ENCODE assay signal across 11 mouse cellular contexts in genomic region chr4:115855609-115856008, GRCm38 (mm10). TPM values are rescaled to one million over a fixed set of nuclear protein-coding genes. Genes with fewer than 3 reads are reported as not detected.
A peak's percentile ranks its signal among the peaks of the same experiment; 100 is the strongest.
DNase-seq lines count a peak whose midpoint lies in the region; ATAC-seq and TF ChIP-seq lines count a peak whose summit lies in the region.
"Had no signal": no experiment of that assay in that cellular context is flagged by ENCODE, and none has a peak within 500 bp of the region (broad histone marks: within the 10 kb centered on the region; RNA-seq: fewer than 3 reads in every experiment).

No protein-coding gene starts in this region.

- H3K27ac ChIP-seq in forebrain, embryonic 12.5 days, result 0 out of 2 replicates have a peak overlapping the region, but pooled peaks have one; percentile 44
- H3K27ac ChIP-seq in forebrain, embryonic 13.5 days, result no peak overlapping the region
- peak overlapping the region; percentile 88 for H3K27ac ChIP-seq in liver, embryonic 14.5 days
- H3K27ac ChIP-seq in neural tube, embryonic 15.5 days (replicated peaks), result peak overlapping the region; percentile 46; the same call in 1 of the 2 replicates
- H3K27ac ChIP-seq in kidney, embryonic 16.5 days (ENCODE audit: low read length), result no peak overlapping the region

- H3K27me3 ChIP-seq in forebrain, embryonic 12.5 days, result no peaks in the 10 kb centered on the region
- H3K27me3 ChIP-seq in forebrain, embryonic 13.5 days, result no peaks in the 10 kb centered on the region
- H3K27me3 ChIP-seq in liver, embryonic 14.5 days (ENCODE audit: control insufficient read depth, insufficient read depth, low read length), result no peaks in the 10 kb centered on the region
- H3K27me3 ChIP-seq in neural tube, embryonic 15.5 days (replicated peaks), result no peaks in the 10 kb centered on the region
- H3K27me3 ChIP-seq in kidney, embryonic 16.5 days (ENCODE audit: insufficient read depth, low read length), result no peaks in the 10 kb centered on the region

- no peak overlapping the region for H3K4me3 ChIP-seq in forebrain, embryonic 12.5 days (replicated peaks)
- no peak overlapping the region for H3K4me3 ChIP-seq in forebrain, embryonic 13.5 days
- no peak overlapping the region for H3K4me3 ChIP-seq in liver, embryonic 14.5 days (ENCODE audit: insufficient read depth in 1 of 2, low read depth in 2 of 2, low read length in 2 of 2)
- H3K4me3 ChIP-seq in neural tube, embryonic 15.5 days (replicated peaks), result no peak overlapping the region
- H3K4me3 ChIP-seq in kidney, embryonic 16.5 days (ENCODE audit: low read length), result no peak overlapping the region

- H3K36me3 ChIP-seq in forebrain, embryonic 12.5 days (replicated peaks), result peaks cover 46% of the 10 kb centered on the region
- peaks cover 42% of the 10 kb centered on the region for H3K36me3 ChIP-seq in forebrain, embryonic 13.5 days (ENCODE audit: poor library complexity, severe bottlenecking)
- peaks cover 61% of the 10 kb centered on the region for H3K36me3 ChIP-seq in liver, embryonic 14.5 days (replicated peaks; ENCODE audit: control insufficient read depth, insufficient read depth, low read depth)
- H3K36me3 ChIP-seq in neural tube, embryonic 15.5 days, result peaks cover 16% of the 10 kb centered on the region; the same call in 1 of the 2 replicates
- H3K36me3 ChIP-seq in kidney, embryonic 16.5 days (ENCODE audit: insufficient read depth, low read length), result peaks cover 30% of the 10 kb centered on the region

- 76% methylated on average over 4 of the region's 4 CpGs for whole genome bisulfite sequencing in forebrain, embryonic 12.5 days
- WGBS in forebrain, embryonic 13.5 days, result 48% methylated on average over 4 of the region's 4 CpGs
- WGBS in liver, embryonic 14.5 days (ENCODE audit: insufficient replicate concordance), result 78% methylated on average over 4 of the region's 4 CpGs
- 33% methylated on average over 4 of the region's 4 CpGs for WGBS in neural tube, embryonic 15.5 days
- WGBS in kidney, embryonic 16.5 days, result 70% methylated on average over 4 of the region's 4 CpGs

- no peak for TF ChIP-seq EP300 in liver, embryonic 14.5 days (IDR thresholded peaks at IDR 0.05; ENCODE audit: low read depth)

- no peak for ATAC-seq in forebrain, embryonic 12.5 days (ENCODE audit: low FRiP score)
- no peak for ATAC-seq in forebrain, embryonic 13.5 days
- no peak for ATAC-seq in liver, embryonic 14.5 days (ENCODE audit: insufficient read depth)
- ATAC-seq in neural tube, embryonic 15.5 days (ENCODE audit: low FRiP score), result peak; percentile 53; the same call in 1 of the 2 replicates
- ATAC-seq in kidney, embryonic 16.5 days (ENCODE audit: low FRiP score, low TSS enrichment), result no peak

- peaks cover 25% of the 10 kb centered on the region for H3K4me1 ChIP-seq in forebrain, embryonic 12.5 days
- peaks cover 22% of the 10 kb centered on the region for H3K4me1 ChIP-seq in forebrain, embryonic 13.5 days
- H3K4me1 ChIP-seq in liver, embryonic 14.5 days (replicated peaks; ENCODE audit: control insufficient read depth in 2 of 2, insufficient read depth in 2 of 2, low read length in 1 of 2), result peaks cover 41 to 62% of the 10 kb centered on the region in 2 experiments
- H3K4me1 ChIP-seq in neural tube, embryonic 15.5 days, result peaks cover 24% of the 10 kb centered on the region
- H3K4me1 ChIP-seq in kidney, embryonic 16.5 days (ENCODE audit: insufficient read depth, low read length), result no peaks in the 10 kb centered on the region

- no peaks in the 10 kb centered on the region for H3K9me3 ChIP-seq in forebrain, embryonic 12.5 days
- H3K9me3 ChIP-seq in forebrain, embryonic 13.5 days (replicated peaks), result no peaks in the 10 kb centered on the region
- H3K9me3 ChIP-seq in liver, embryonic 14.5 days (ENCODE audit: control insufficient read depth, low read length), result no peaks in the 10 kb centered on the region
- no peaks in the 10 kb centered on the region for H3K9me3 ChIP-seq in neural tube, embryonic 15.5 days (replicated peaks)
- H3K9me3 ChIP-seq in kidney, embryonic 16.5 days (ENCODE audit: low read length), result no peaks in the 10 kb centered on the region

- DNase-seq in right cerebral cortex, adult 18-20 months, result peak; percentile 25
- DNase-seq in right cerebral cortex, postnatal 36 days (ENCODE audit: low spot score in 2 of 2), result no peak
- no peak for DNase-seq in liver, embryonic 14.5 days (ENCODE audit: low read depth in 3 of 3, low spot score in 3 of 3)
- DNase-seq in thymus, postnatal 0 days (ENCODE audit: low spot score), result no peak

- no peak overlapping the region for H3K4me2 ChIP-seq in forebrain, embryonic 12.5 days
- H3K4me2 ChIP-seq in forebrain, embryonic 13.5 days, result no peak overlapping the region
- H3K4me2 ChIP-seq in liver, embryonic 14.5 days (ENCODE audit: low read depth), result peak overlapping the region; percentile 65
- H3K4me2 ChIP-seq in neural tube, embryonic 15.5 days, result no peak overlapping the region
- no peak overlapping the region for H3K4me2 ChIP-seq in kidney, embryonic 16.5 days (replicated peaks; ENCODE audit: low read depth, low read length)

- no peak for TF ChIP-seq CTCF in liver, embryonic 14.5 days (IDR thresholded peaks at IDR 0.05; ENCODE audit: low read depth)

- peak overlapping the region; percentile 17; the same call in 1 of the 2 replicates for H3K9ac ChIP-seq in forebrain, embryonic 12.5 days
- H3K9ac ChIP-seq in forebrain, embryonic 13.5 days, result no peak overlapping the region
- H3K9ac ChIP-seq in liver, embryonic 14.5 days (replicated peaks), result peak overlapping the region; percentile 49
- no peak overlapping the region for H3K9ac ChIP-seq in neural tube, embryonic 15.5 days (replicated peaks)
- H3K9ac ChIP-seq in kidney, embryonic 16.5 days (replicated peaks; ENCODE audit: low read length), result no peak overlapping the region

RNA-seq across cellular contexts. Expression of gene Mknk1, which starts 16.6 kb away (rescaled TPM):
- polyA plus RNA-seq in forebrain, embryonic 12.5 days (2016; fragmentation: Nextera tagmentation; extraction: Ambion mirVana), result 25.9 and 27.2 TPM in 2 replicates
- 21.7 and 23.0 TPM in 2 replicates for polyA plus RNA-seq in forebrain, embryonic 13.5 days (2015; fragmentation: Nextera tagmentation; extraction: Ambion mirVana)
- 29.1 and 34.8 TPM in 2 replicates for polyA plus RNA-seq in liver, embryonic 14.5 days (2012; rRNA removed)
- 21.3 and 24.7 TPM in 2 replicates for polyA plus RNA-seq in liver, embryonic 14.5 days (2014; fragmentation: Nextera tagmentation; extraction: Ambion mirVana)
- 25.3 and 30.3 TPM in 2 replicates for polyA plus RNA-seq in neural tube, embryonic 15.5 days (2015; fragmentation: Nextera tagmentation; extraction: Ambion mirVana)
- 29.9 and 31.0 TPM in 2 replicates for polyA plus RNA-seq in kidney, embryonic 16.5 days (2015; fragmentation: Nextera tagmentation; extraction: Ambion mirVana)
- 41.3 and 42.5 TPM in 2 replicates for polyA plus RNA-seq in thymus, postnatal 0 days (2015; fragmentation: Nextera tagmentation; extraction: Ambion mirVana)

RNA-seq across cellular contexts. Expression of gene Mob3c, which starts 27.7 kb away (rescaled TPM):
- polyA plus RNA-seq in forebrain, embryonic 12.5 days (2016; fragmentation: Nextera tagmentation; extraction: Ambion mirVana), result 4.2 and 4.6 TPM in 2 replicates
- 3.8 and 4.9 TPM in 2 replicates for polyA plus RNA-seq in forebrain, embryonic 13.5 days (2015; fragmentation: Nextera tagmentation; extraction: Ambion mirVana)
- 3.6 and 5.6 TPM in 2 replicates for polyA plus RNA-seq in liver, embryonic 14.5 days (2012; rRNA removed)
- polyA plus RNA-seq in liver, embryonic 14.5 days (2014; fragmentation: Nextera tagmentation; extraction: Ambion mirVana), result 4.2 and 5.0 TPM in 2 replicates
- polyA plus RNA-seq in neural tube, embryonic 15.5 days (2015; fragmentation: Nextera tagmentation; extraction: Ambion mirVana), result 8.1 and 8.4 TPM in 2 replicates
- 11.8 and 15.2 TPM in 2 replicates for polyA plus RNA-seq in kidney, embryonic 16.5 days (2015; fragmentation: Nextera tagmentation; extraction: Ambion mirVana)
- polyA plus RNA-seq in thymus, postnatal 0 days (2015; fragmentation: Nextera tagmentation; extraction: Ambion mirVana), result 8.5 and 9.4 TPM in 2 replicates

RNA-seq across cellular contexts. Expression of gene Kncn, which starts 28.6 kb away (rescaled TPM):
- not detected in 2 replicates for polyA plus RNA-seq in forebrain, embryonic 12.5 days (2016; fragmentation: Nextera tagmentation; extraction: Ambion mirVana)
- 0.09 TPM in 1 of 2 replicates, not detected in the other for polyA plus RNA-seq in forebrain, embryonic 13.5 days (2015; fragmentation: Nextera tagmentation; extraction: Ambion mirVana)
- polyA plus RNA-seq in liver, embryonic 14.5 days (2012; rRNA removed), result 0.01 TPM in 1 of 2 replicates, not detected in the other
- 0.05 TPM in 1 of 2 replicates, not detected in the other for polyA plus RNA-seq in liver, embryonic 14.5 days (2014; fragmentation: Nextera tagmentation; extraction: Ambion mirVana)
- 0.12 and 0.19 TPM in 2 replicates for polyA plus RNA-seq in neural tube, embryonic 15.5 days (2015; fragmentation: Nextera tagmentation; extraction: Ambion mirVana)
- polyA plus RNA-seq in kidney, embryonic 16.5 days (2015; fragmentation: Nextera tagmentation; extraction: Ambion mirVana), result 0.07 TPM in 1 of 2 replicates, not detected in the other
- polyA plus RNA-seq in thymus, postnatal 0 days (2015; fragmentation: Nextera tagmentation; extraction: Ambion mirVana), result not detected in 2 replicates
- polyA plus RNA-seq: large intestine, adult 2 months; small intestine, adult 2 months had no signal

RNA-seq across cellular contexts. Expression of gene 6430628N08Rik, which starts 34.9 kb away (rescaled TPM):
- polyA plus RNA-seq in forebrain, embryonic 12.5 days (2016; fragmentation: Nextera tagmentation; extraction: Ambion mirVana), result not detected in 2 replicates
- polyA plus RNA-seq in forebrain, embryonic 13.5 days (2015; fragmentation: Nextera tagmentation; extraction: Ambion mirVana), result 0.25 TPM in 1 of 2 replicates, not detected in the other
- polyA plus RNA-seq in liver, embryonic 14.5 days (2012; rRNA removed), result not detected in 2 replicates
- polyA plus RNA-seq in liver, embryonic 14.5 days (2014; fragmentation: Nextera tagmentation; extraction: Ambion mirVana), result not detected in 2 replicates
- 1.2 and 1.3 TPM in 2 replicates for polyA plus RNA-seq in neural tube, embryonic 15.5 days (2015; fragmentation: Nextera tagmentation; extraction: Ambion mirVana)
- polyA plus RNA-seq in kidney, embryonic 16.5 days (2015; fragmentation: Nextera tagmentation; extraction: Ambion mirVana), result 0.10 TPM in 1 of 2 replicates, not detected in the other
- polyA plus RNA-seq in thymus, postnatal 0 days (2015; fragmentation: Nextera tagmentation; extraction: Ambion mirVana), result not detected in 2 replicates
- polyA plus RNA-seq: cortical plate, adult 2 months; large intestine, adult 2 months; small intestine, adult 2 months had no signal

Comparison
In these comparisons a context has a peak if more than half of its experiments do, and no peak if none do; other contexts are left out.
1. H3K27ac ChIP-seq: peak in forebrain, embryonic 12.5 days (single experiment), liver, embryonic 14.5 days (single experiment) and neural tube, embryonic 15.5 days (single experiment); none in forebrain, embryonic 13.5 days (single experiment) and kidney, embryonic 16.5 days (single experiment).
2. H3K9ac ChIP-seq: peak in forebrain, embryonic 12.5 days (single experiment) and liver, embryonic 14.5 days (single experiment); none in forebrain, embryonic 13.5 days (single experiment), neural tube, embryonic 15.5 days (single experiment) and kidney, embryonic 16.5 days (single experiment).